Mouse (Mus musculus) heart, adult 2 months (tissue): ENCODE measurements around the gene Cfb. TPM values are rescaled to one million over a fixed set of nuclear protein-coding genes. Genes with fewer than 3 reads are reported as not detected.

Experiments
- DNase-seq, 2 experiments: peaks; one replicate each; pipeline ENCODE4 v3.0.0; 2021
- H3K27ac ChIP-seq: fragments of 200-600 bp; 2 replicates; pipeline ENCODE4 v1.8.1; 2022
- H3K27me3 ChIP-seq: fragments of 200-500 bp; 2 replicates; pipeline ENCODE4 v1.6.1; 2012; ENCODE audit warnings: mild to moderate bottlenecking, low read length, inconsistent platforms, mixed read lengths; ENCODE audit not compliant: control insufficient read depth, insufficient read depth
- H3K36me3 ChIP-seq: fragments of 200-500 bp; 2 replicates; pipeline ENCODE4 v1.6.1; 2012; ENCODE audit warnings: low read length, inconsistent platforms; ENCODE audit not compliant: control insufficient read depth, insufficient read depth
- H3K4me1 ChIP-seq: fragments of 200-500 bp; 2 replicates; pipeline ENCODE4 v1.6.1; 2011; ENCODE audit warnings: low read length; ENCODE audit not compliant: control insufficient read depth, insufficient read depth
- H3K4me3 ChIP-seq: fragments of 200-600 bp; 2 replicates; pipeline ENCODE4 v1.8.1; 2022
- H3K79me2 ChIP-seq: fragments of 200-500 bp; replicated peaks from 2 replicates; pipeline ENCODE4 v1.6.1; 2012; ENCODE audit warnings: mild to moderate bottlenecking, inconsistent platforms, low read length, moderate library complexity, mixed read lengths; ENCODE audit not compliant: control insufficient read depth, insufficient read depth
- H3K9ac ChIP-seq: fragments of 200-500 bp; 2 replicates; pipeline ENCODE4 v1.6.1; 2012; ENCODE audit warnings: low read depth, mild to moderate bottlenecking, control low read depth, inconsistent platforms, low read length, mixed read lengths
- CTCF ChIP-seq: fragments of 200-600 bp; IDR thresholded peaks from 2 replicates; pipeline ENCODE4 v1.8.1; 2022; ENCODE audit warnings: antibody characterized with exemption, mild to moderate bottlenecking, moderate library complexity
- EP300 ChIP-seq: fragments of 200-500 bp; IDR thresholded peaks from 2 replicates; pipeline ENCODE4 v1.6.1; 2011; ENCODE audit warnings: low read depth, low read length, control low read depth; ENCODE audit not compliant: insufficient read depth
- POLR2A ChIP-seq: fragments of 200-500 bp; IDR thresholded peaks from 2 replicates; pipeline ENCODE4 v1.6.1; 2011; ENCODE audit warnings: mild to moderate bottlenecking, low read depth, low read length, control low read depth; ENCODE audit not compliant: insufficient read depth
- WGBS: fragments of 180-500 bp; shearing (Covaris S2); methylation state at CpG from one replicate; pipeline ENCODE4 v1.1.7; 2018; 5-methylcytosine and 5-hydroxymethylcytosine counted together
- intact Hi-C: fragments of 180-260 bp; cut with DNase I; formaldehyde crosslinking; loops from one replicate; pipeline ENCODE4 v1.15.1; 2025
- polyA plus RNA-seq: library from polyadenylated mRNA; depleted of rRNA; stranded (reverse); fragments of >200 nt; gene quantifications from 2 replicates; pipeline ENCODE4 v1.2.3, GENCODE M21; 2012
- total RNA-seq, 2 experiments: library from RNA; stranded (reverse); gene quantifications; 2 replicates each; pipeline ENCODE4 v1.2.3; 2021

The Cfb gene
- total and polyA plus RNA-seq, 3 experiments = 2.6 to 5.7 (median 3.8) TPM

DNA sequence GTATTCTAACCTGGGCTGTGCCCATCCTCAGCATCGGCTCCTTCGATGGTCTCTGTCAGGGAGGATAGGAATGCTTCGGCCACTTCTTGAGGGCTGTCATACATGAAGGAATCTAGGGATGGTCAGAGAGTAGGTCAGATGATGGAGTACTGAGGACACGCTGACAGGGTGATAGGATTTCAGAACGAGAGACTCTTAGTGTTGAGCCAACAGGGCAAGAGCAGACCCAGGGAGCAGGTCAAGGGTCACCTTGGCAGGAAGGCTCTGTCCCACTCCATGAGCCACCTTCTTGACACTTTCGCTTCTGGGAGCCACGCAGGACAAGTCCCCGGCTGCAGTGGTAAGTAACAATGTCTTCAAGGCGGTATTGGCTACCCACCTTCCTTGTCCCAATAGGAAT is 1.8 kb downstream of the Cfb start:
- intact Hi-C loops = no loop called here
- H3K79me2 ChIP-seq = no peaks in the 10 kb centered on the region
- H3K27me3 ChIP-seq = no peaks in the 10 kb centered on the region
- no peak overlapping the region for H3K4me3 ChIP-seq
- H3K4me1 ChIP-seq = no peaks in the 10 kb centered on the region
- TF ChIP-seq CTCF (no peak), POLR2A (no peak), EP300 (no peak)
- no peaks in the 10 kb centered on the region for H3K36me3 ChIP-seq
- H3K27ac ChIP-seq = no peak overlapping the region
- no peak for DNase-seq
- WGBS = 81% methylated on average over 9 of the region's 9 CpGs
- H3K9ac ChIP-seq = no peak overlapping the region

DNA sequence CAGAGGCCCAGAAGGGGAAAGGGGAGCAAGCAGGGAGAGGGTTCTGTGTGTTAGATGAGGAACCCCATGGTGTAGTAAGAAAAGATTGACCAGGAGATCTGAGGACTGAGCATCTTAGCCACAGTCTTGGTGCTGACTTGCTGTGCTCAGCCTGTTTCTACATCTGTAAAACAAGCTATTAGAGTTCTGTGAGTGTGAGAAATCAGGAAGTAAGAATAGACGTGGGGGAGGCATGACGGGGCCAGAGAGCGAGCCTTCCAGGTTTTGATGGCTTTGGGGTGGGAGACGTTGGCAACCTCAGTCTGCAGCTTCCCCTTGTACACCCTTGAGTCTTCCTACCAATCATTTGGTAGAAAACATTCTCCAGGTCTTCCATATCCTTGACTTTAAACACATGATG is 3.6 kb downstream of the Cfb start:
- no peak for DNase-seq
- no peaks in the 10 kb centered on the region for H3K4me1 ChIP-seq
- H3K27me3 ChIP-seq = no peaks in the 10 kb centered on the region
- intact Hi-C loops = loop anchor here (5.0 to 10.0 kb wide), 2 partner anchors 34 to 376 kb away; partner anchors contain the start of genes Atp6v1g2 and Nfkbil1
- H3K79me2 ChIP-seq = no peaks in the 10 kb centered on the region
- no peak overlapping the region for H3K27ac ChIP-seq
- WGBS = 47% methylated on average over 4 of the region's 4 CpGs
- no peak overlapping the region for H3K4me3 ChIP-seq
- H3K9ac ChIP-seq = no peak overlapping the region
- no peaks in the 10 kb centered on the region for H3K36me3 ChIP-seq
- no peak for TF ChIP-seq POLR2A
- no peak for TF ChIP-seq EP300
- TF ChIP-seq CTCF = no peak

DNA sequence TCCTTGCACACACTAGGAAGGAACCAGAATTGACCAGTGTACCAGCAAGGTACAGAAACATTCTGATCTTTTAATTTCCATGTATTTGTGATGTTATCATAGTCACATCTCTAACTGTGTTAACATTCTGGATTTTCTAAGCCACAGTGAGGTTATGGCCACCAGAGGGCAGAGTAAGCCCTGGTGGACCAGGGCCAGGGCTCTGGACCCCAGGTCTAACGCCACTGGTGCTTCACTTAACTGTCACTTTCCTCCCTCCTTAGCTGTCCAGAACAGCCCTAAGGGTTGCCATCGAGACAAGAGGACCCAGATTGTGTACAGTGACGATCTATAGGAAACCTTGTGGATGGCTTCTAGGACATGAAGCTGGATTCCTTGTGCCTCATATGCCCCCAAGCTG is 6.5 kb downstream of the Cfb start:
- H3K36me3 ChIP-seq = no peaks in the 10 kb centered on the region
- TF ChIP-seq CTCF = peak; percentile 93
- TF ChIP-seq POLR2A = no peak
- 0 out of 2 replicates have a peak, but pooled peaks have one; percentile 31 for TF ChIP-seq EP300
- no peak overlapping the region for H3K4me3 ChIP-seq
- peak in 1 of 2 experiments; percentile 66 for DNase-seq
- no peaks in the 10 kb centered on the region for H3K27me3 ChIP-seq
- no peaks in the 10 kb centered on the region for H3K4me1 ChIP-seq
- H3K27ac ChIP-seq = no peak overlapping the region
- intact Hi-C loops = loop anchor here (1.0 to 10.0 kb wide), 4 partner anchors 36 to 379 kb away; partner anchors contain the start of genes Atp6v1g2 and Nfkbil1
- WGBS = 25% methylated on average over 3 of the region's 3 CpGs
- H3K79me2 ChIP-seq = no peaks in the 10 kb centered on the region
- no peak overlapping the region for H3K9ac ChIP-seq

DNA sequence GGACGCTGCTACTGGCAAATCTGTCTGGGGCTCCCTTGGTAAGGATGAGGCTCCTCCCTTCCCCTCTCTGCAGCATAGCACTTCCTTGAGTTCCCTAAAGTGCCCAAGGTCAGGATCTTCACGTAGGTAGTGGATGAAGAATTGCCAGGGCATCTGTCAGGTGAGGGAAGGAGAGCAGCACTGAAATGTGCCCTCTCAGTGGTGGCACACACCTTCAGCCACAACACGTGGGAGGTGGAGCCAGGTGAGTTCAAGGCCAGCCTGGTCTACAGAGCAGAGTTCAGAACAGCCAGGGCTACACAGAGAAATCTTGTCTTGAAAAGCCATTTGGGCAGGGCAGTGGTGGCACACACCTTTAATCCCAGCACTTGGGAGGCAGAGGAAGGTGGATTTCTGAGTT is 7.6 kb downstream of the Cfb start:
- no peaks in the 10 kb centered on the region for H3K36me3 ChIP-seq
- H3K4me3 ChIP-seq = no peak overlapping the region
- no peak for TF ChIP-seq POLR2A
- intact Hi-C loops = loop anchor here (5.0 to 10.0 kb wide), 2 partner anchors 38 to 380 kb away; partner anchors contain the start of genes Atp6v1g2 and Nfkbil1
- no peaks in the 10 kb centered on the region for H3K79me2 ChIP-seq
- 60% methylated on average over 3 of the region's 3 CpGs for WGBS
- no peaks in the 10 kb centered on the region; the same call in 1 of the 2 replicates for H3K4me1 ChIP-seq
- H3K27me3 ChIP-seq = no peaks in the 10 kb centered on the region
- no peak overlapping the region for H3K9ac ChIP-seq
- DNase-seq = no peak
- no peak overlapping the region for H3K27ac ChIP-seq

DNA sequence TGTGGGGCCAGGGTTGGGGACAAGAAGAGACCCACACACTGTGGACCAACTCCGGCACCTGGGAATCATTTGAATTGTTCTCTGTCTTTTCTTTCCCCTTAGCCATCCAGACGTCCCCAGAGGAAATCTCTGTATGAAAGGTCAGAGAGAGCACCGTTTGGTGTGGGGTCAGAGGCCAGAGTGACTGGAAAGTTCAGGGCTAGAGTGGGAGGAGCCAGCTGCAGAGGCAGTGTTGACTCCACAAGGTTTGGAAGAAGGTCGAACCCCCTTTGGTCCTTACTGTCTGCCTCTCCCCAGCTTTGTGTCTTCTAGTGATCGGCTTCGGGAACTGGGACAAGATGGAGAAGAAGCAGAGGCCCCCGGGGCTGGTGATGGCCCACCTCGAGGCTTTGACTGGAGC is 8.8 kb downstream of the Cfb start:
- 76% methylated on average over 8 of the region's 8 CpGs for WGBS
- Histone ChIP-seq H3K36me3 (no peaks in the 10 kb centered on the region), H3K27me3 (no peaks in the 10 kb centered on the region), H3K79me2 (no peaks in the 10 kb centered on the region), H3K27ac (no peak overlapping the region), H3K4me1 (peaks cover 3% of the 10 kb centered on the region), H3K9ac (no peak overlapping the region), H3K4me3 (no peak overlapping the region)
- no peak for TF ChIP-seq POLR2A
- no peak for TF ChIP-seq CTCF
- no peak for TF ChIP-seq EP300
- DNase-seq = no peak
- intact Hi-C loops = loop anchor here (10.0 kb wide), 1 partner anchor 381 kb away; the partner anchor contains the start of genes Atp6v1g2 and Nfkbil1

DNA sequence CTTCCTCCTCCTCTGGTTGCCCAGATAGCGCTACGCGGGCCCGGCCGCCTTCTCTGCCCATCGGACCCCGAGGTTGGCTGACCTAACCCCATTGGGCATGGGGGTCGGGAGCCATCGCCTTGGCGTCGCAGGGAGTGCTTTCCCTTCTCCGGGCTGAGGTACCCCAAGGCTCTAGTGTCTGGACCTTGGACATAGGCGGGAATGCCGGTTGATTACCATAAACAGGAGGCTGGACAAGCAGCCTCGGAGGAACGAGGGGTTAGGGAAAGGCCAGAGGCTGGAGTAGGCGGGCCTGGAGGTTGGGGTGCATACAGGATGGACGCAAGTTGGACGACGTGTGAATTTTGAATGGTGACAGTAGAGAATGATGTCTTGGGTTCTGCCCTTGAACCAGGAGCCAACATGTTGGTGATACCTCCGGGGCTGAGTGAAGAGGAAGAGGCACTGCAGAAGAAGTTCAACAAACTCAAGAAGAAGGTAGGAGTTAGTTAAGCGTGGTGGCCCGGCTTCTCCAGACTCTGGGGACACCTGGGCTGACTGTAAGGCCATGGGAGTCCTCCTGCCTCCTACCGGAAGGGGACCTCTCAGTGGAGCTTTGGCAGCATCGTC is 11.7 kb downstream of the Cfb start:
- intact Hi-C loops = loop anchor here (1.0 to 10.0 kb wide), 3 partner anchors 13 to 384 kb away; partner anchors contain the start of genes Atp6v1g2, Dxo and Nfkbil1

More for the DNA sequence above, 11.7 kb downstream of the Cfb start:
- Histone ChIP-seq H3K4me3 (peak overlapping the region; percentile 100), H3K9ac (peak overlapping the region; percentile 81), H3K4me1 (peaks cover 3% of the 10 kb centered on the region), H3K36me3 (no peaks in the 10 kb centered on the region), H3K27me3 (no peaks in the 10 kb centered on the region), H3K27ac (peak overlapping the region; percentile 69), H3K79me2 (no peaks in the 10 kb centered on the region)
- WGBS = 2% methylated on average over 25 of the region's 25 CpGs
- DNase-seq = no peak
- TF ChIP-seq CTCF (no peak), POLR2A (no peak), EP300 (no peak)
